Mouse (Mus musculus) frontal cortex, postnatal 10 days (tissue): ENCODE results near the gene Skap1.

Source experiments
- DNase-seq, 2 experiments: peaks; one replicate each; pipeline ENCODE4 v3.0.0; 2022; ENCODE audit warnings: low spot score in 2 of 2, mixed read lengths in 1 of 2

Gene Skap1

GRCm38 (mm10) chr11:96465426-96466056 is 1.1 kb downstream of the Skap1 start:
- no peak for DNase-seq

- no peak for DNase-seq
Measured at GRCm38 (mm10) chr11:96466382-96466781, 2.0 kb downstream of the Skap1 start.

- DNase-seq, result no peak
Measured at GRCm38 (mm10) chr11:96466987-96467386, 2.6 kb downstream of the Skap1 start.

GRCm38 (mm10) chr11:96468048-96468745 is 3.8 kb downstream of the Skap1 start:
- DNase-seq, result no peak

GRCm38 (mm10) chr11:96482711-96483110 is 18.3 kb downstream of the Skap1 start:
- no peak for DNase-seq

- no peak for DNase-seq
Measured at GRCm38 (mm10) chr11:96483179-96483578, 18.8 kb downstream of the Skap1 start.

- no peak for DNase-seq
Measured at GRCm38 (mm10) chr11:96498481-96498880, 34.1 kb downstream of the Skap1 start.

- DNase-seq, result no peak
Measured at GRCm38 (mm10) chr11:96501042-96501441, 36.6 kb downstream of the Skap1 start.

GRCm38 (mm10) chr11:96502948-96503347 is 38.6 kb downstream of the Skap1 start:
- no peak for DNase-seq

GRCm38 (mm10) chr11:96504509-96505119 is 40.2 kb downstream of the Skap1 start:
- no peak for DNase-seq

GRCm38 (mm10) chr11:96505841-96506240 is 41.4 kb downstream of the Skap1 start:
- no peak for DNase-seq

- DNase-seq, result no peak
Measured at GRCm38 (mm10) chr11:96515164-96515563, 50.8 kb downstream of the Skap1 start.

GRCm38 (mm10) chr11:96524541-96524940 is 60.1 kb downstream of the Skap1 start:
- DNase-seq, result no peak

- DNase-seq, result no peak
Measured at GRCm38 (mm10) chr11:96526137-96526621, 61.8 kb downstream of the Skap1 start.

- DNase-seq, result no peak
Measured at GRCm38 (mm10) chr11:96531757-96532433, 67.5 kb downstream of the Skap1 start.

- DNase-seq, result no peak
Measured at GRCm38 (mm10) chr11:96534531-96534930, 70.1 kb downstream of the Skap1 start.

- peak in 1 of 2 experiments; percentile 10 for DNase-seq
Measured at GRCm38 (mm10) chr11:96536146-96536545, 71.8 kb downstream of the Skap1 start.

- DNase-seq, result no peak
Measured at GRCm38 (mm10) chr11:96542003-96542402, 77.6 kb downstream of the Skap1 start.

- no peak for DNase-seq
Measured at GRCm38 (mm10) chr11:96542561-96542960, 78.2 kb downstream of the Skap1 start.

GRCm38 (mm10) chr11:96546428-96546827 is 82.0 kb downstream of the Skap1 start:
- DNase-seq, result no peak

- DNase-seq, result no peak
Measured at GRCm38 (mm10) chr11:96550960-96551703, 86.7 kb downstream of the Skap1 start.

- no peak for DNase-seq
Measured at GRCm38 (mm10) chr11:96553091-96553490, 88.7 kb downstream of the Skap1 start.
